Mouse (Mus musculus) G1E (cell line): ENCODE data around the gene Ptpa. TPM values are rescaled to one million over a fixed set of nuclear protein-coding genes. Genes with fewer than 3 reads are reported as not detected.

Experiments used
- ATAC-seq: 2 replicates; pipeline ENCODE4 v1.8.0; 2016; ENCODE audit warnings: mild to moderate bottlenecking; ENCODE audit not compliant: insufficient number of reproducible peaks, poor library complexity, low FRiP score, severe bottlenecking; ENCODE audit errors: extremely low read depth
- DNase-seq: peaks from one replicate; pipeline ENCODE4 v3.0.0; 2012; ENCODE audit warnings: low spot score
- H3K27me3 ChIP-seq: 2 replicates; pipeline ENCODE4 v1.6.1; 2012; ENCODE audit warnings: mild to moderate bottlenecking, low read length, inconsistent platforms; ENCODE audit not compliant: insufficient read depth
- H3K36me3 ChIP-seq: replicated peaks from 2 replicates; pipeline ENCODE3; 2012; ENCODE audit warnings: mild to moderate bottlenecking, inconsistent platforms
- H3K4me1 ChIP-seq: 2 replicates; pipeline ENCODE4 v1.6.1; 2012; ENCODE audit warnings: low read depth, low read length, inconsistent platforms, mixed read lengths; ENCODE audit not compliant: insufficient read depth
- H3K4me3 ChIP-seq: 2 replicates; pipeline ENCODE4 v1.5.1; 2012; ENCODE audit warnings: low read depth, mild to moderate bottlenecking, inconsistent platforms, low read length, moderate library complexity, mixed read lengths
- H3K9me3 ChIP-seq: replicated peaks from 2 replicates; pipeline ENCODE4 v1.6.1; 2012; ENCODE audit warnings: inconsistent platforms
- CTCF ChIP-seq: IDR thresholded peaks from 2 replicates; pipeline ENCODE4 v1.5.1; 2012; ENCODE audit warnings: low read depth, low read length, inconsistent platforms, mixed read lengths
- GATA1 ChIP-seq: IDR thresholded peaks from 2 replicates; pipeline ENCODE4 v1.6.1; 2012; ENCODE audit warnings: borderline replicate concordance, low read length, inconsistent platforms, mixed read lengths
- GATA2 ChIP-seq: IDR thresholded peaks from 2 replicates; pipeline ENCODE4 v1.6.1; 2012; ENCODE audit warnings: low read depth, low read length, inconsistent platforms, borderline replicate concordance
- POLR2AphosphoS5 ChIP-seq: IDR thresholded peaks from 2 replicates; pipeline ENCODE4 v1.6.1; 2012; ENCODE audit warnings: low read depth, low read length, inconsistent platforms; ENCODE audit not compliant: insufficient replicate concordance
- TAL1 ChIP-seq: conservative IDR thresholded peaks from 2 replicates; pipeline ENCODE4 v1.6.1; 2012; ENCODE audit warnings: low read depth, low read length, inconsistent platforms, mixed read lengths
- polyA plus RNA-seq: library from polyadenylated mRNA; stranded (reverse); fragments of >175 nt; gene quantifications from 2 replicates; pipeline ENCODE4 v1.2.3, GENCODE M21; 2012
- total RNA-seq, 2 experiments: library from RNA; stranded (forward) in 1 of 2; stranded (reverse) in 1 of 2; fragments of 200-1000 nt in 1 of 2; fragments of >200 nt in 1 of 2; fragmentation: Nextera tagmentation in 1 of 2; gene quantifications; 2 replicates each; pipeline ENCODE4 v1.2.3; 2014 to 2017

Gene Ptpa
- total and polyA plus RNA-seq, 3 experiments, result 81.5 to 583 (median 106) TPM

- DNase-seq (no peak), ATAC-seq (no peak)
- Histone ChIP-seq H3K36me3 (peaks cover 61% of the 10 kb centered on the region), H3K4me1 (peaks cover 57% of the 10 kb centered on the region), H3K9me3 (no peaks in the 10 kb centered on the region), H3K27me3 (no peaks in the 10 kb centered on the region), H3K4me3 (no peak overlapping the region)
- TF ChIP-seq POLR2AphosphoS5 (no peak), TAL1 (no peak), GATA2 (no peak), GATA1 (no peak), CTCF (no peak)
Observed at GRCm38 (mm10) chr2:30421432-30421831, 5.6 kb downstream of the Ptpa start.

GRCm38 (mm10) chr2:30429156-30429555 lies 13.3 kb downstream of the Ptpa start:
- H3K36me3 ChIP-seq, result peaks cover 85% of the 10 kb centered on the region
- H3K9me3 ChIP-seq, result no peaks in the 10 kb centered on the region
- no peaks in the 10 kb centered on the region for H3K27me3 ChIP-seq
- ATAC-seq (no peak), DNase-seq (no peak)
- H3K4me1 ChIP-seq, result peaks cover 27% of the 10 kb centered on the region
- H3K4me3 ChIP-seq, result no peak overlapping the region
- no peak for TF ChIP-seq POLR2AphosphoS5

- Histone ChIP-seq H3K36me3 (peaks cover 100% of the 10 kb centered on the region), H3K4me3 (peak overlapping the region; percentile 20; the same call in 1 of the 2 replicates), H3K9me3 (no peaks in the 10 kb centered on the region), H3K27me3 (no peaks in the 10 kb centered on the region; the same call in 1 of the 2 replicates), H3K4me1 (peaks cover 56% of the 10 kb centered on the region)
- peak; percentile 67 for DNase-seq
- no peak for TF ChIP-seq GATA2
- TF ChIP-seq CTCF, result peak; percentile 97
- ATAC-seq, result no peak
Observed at GRCm38 (mm10) chr2:30435326-30436155, 19.7 kb downstream of the Ptpa start.

GRCm38 (mm10) chr2:30436156-30436545 lies 20.3 kb downstream of the Ptpa start:
- Histone ChIP-seq H3K4me3 (no peak overlapping the region), H3K27me3 (no peaks in the 10 kb centered on the region; the same call in 1 of the 2 replicates), H3K9me3 (no peaks in the 10 kb centered on the region), H3K4me1 (peaks cover 58% of the 10 kb centered on the region), H3K36me3 (peaks cover 100% of the 10 kb centered on the region)
- DNase-seq (no peak), ATAC-seq (no peak)
- TF ChIP-seq GATA2 (no peak), CTCF (no peak), TAL1 (no peak), GATA1 (no peak), POLR2AphosphoS5 (no peak)

GRCm38 (mm10) chr2:30436809-30437208 lies 21.0 kb downstream of the Ptpa start:
- ATAC-seq (no peak), DNase-seq (no peak)
- TF ChIP-seq CTCF (no peak), GATA1 (no peak), GATA2 (no peak), TAL1 (no peak), POLR2AphosphoS5 (no peak)
- peaks cover 100% of the 10 kb centered on the region for H3K36me3 ChIP-seq
- H3K9me3 ChIP-seq, result no peaks in the 10 kb centered on the region
- peaks cover 62% of the 10 kb centered on the region for H3K4me1 ChIP-seq
- no peak overlapping the region for H3K4me3 ChIP-seq
- H3K27me3 ChIP-seq, result no peaks in the 10 kb centered on the region; the same call in 1 of the 2 replicates

GRCm38 (mm10) chr2:30437791-30438190 lies 22.0 kb downstream of the Ptpa start:
- TF ChIP-seq GATA2 (no peak), TAL1 (no peak), CTCF (no peak), POLR2AphosphoS5 (no peak), GATA1 (no peak)
- Histone ChIP-seq H3K36me3 (peaks cover 100% of the 10 kb centered on the region), H3K9me3 (no peaks in the 10 kb centered on the region), H3K4me1 (peaks cover 62% of the 10 kb centered on the region), H3K4me3 (no peak overlapping the region), H3K27me3 (no peaks in the 10 kb centered on the region; the same call in 1 of the 2 replicates)
- ATAC-seq (no peak), DNase-seq (no peak)

GRCm38 (mm10) chr2:30439631-30440030 lies 23.8 kb downstream of the Ptpa start:
- Histone ChIP-seq H3K27me3 (no peaks in the 10 kb centered on the region; the same call in 1 of the 2 replicates), H3K36me3 (peaks cover 100% of the 10 kb centered on the region), H3K4me1 (peaks cover 49% of the 10 kb centered on the region), H3K9me3 (no peaks in the 10 kb centered on the region), H3K4me3 (no peak overlapping the region)
- TF ChIP-seq GATA1 (no peak), GATA2 (no peak)
- DNase-seq, result no peak
- ATAC-seq, result no peak
